Mouse (Mus musculus): Measurements from ENCODE around the gene Fyttd1.
"Not testable (repeated sequence)": the region's sequence is repeated elsewhere in the genome, so short reads cannot be mapped to it uniquely, and the experiment has no call there.

The Fyttd1 gene

GRCm38 (mm10) chr16:32877343-32878156 is at the start of gene Fyttd1, which contains the start of gene Rubcn:
Fyttd1 (plus strand) TSS chr16:32877500.
Rubcn (minus strand) TSS chr16:32877766.
- DNase-seq (ENCODE audit: low spot score in 2 of 2), result peak; percentile 93 to 94

- no peak for DNase-seq (ENCODE audit: low spot score in 2 of 2)
Observed at GRCm38 (mm10) chr16:32829104-32829503, 48.2 kb upstream of the Fyttd1 start.

- no peak for DNase-seq (ENCODE audit: low spot score in 2 of 2)
Observed at GRCm38 (mm10) chr16:32831501-32831900, 45.8 kb upstream of the Fyttd1 start.

- DNase-seq (ENCODE audit: low spot score in 2 of 2), result no peak
Observed at GRCm38 (mm10) chr16:32847103-32847502, 30.2 kb upstream of the Fyttd1 start.

- DNase-seq (ENCODE audit: low spot score in 2 of 2), result no peak
Observed at GRCm38 (mm10) chr16:32849042-32849830, 28.1 kb upstream of the Fyttd1 start.

- no peak for DNase-seq (ENCODE audit: low spot score in 2 of 2)
Observed at GRCm38 (mm10) chr16:32853492-32854049, 23.7 kb upstream of the Fyttd1 start.

- no peak for DNase-seq (ENCODE audit: low spot score in 2 of 2)
Observed at GRCm38 (mm10) chr16:32854050-32854571, 23.2 kb upstream of the Fyttd1 start.

- no peak for DNase-seq (ENCODE audit: low spot score in 2 of 2)
Observed at GRCm38 (mm10) chr16:32856751-32857150, 20.5 kb upstream of the Fyttd1 start.

GRCm38 (mm10) chr16:32858356-32858755 is 18.9 kb upstream of the Fyttd1 start:
- DNase-seq (ENCODE audit: low spot score in 2 of 2), result no peak

- DNase-seq (ENCODE audit: low spot score in 2 of 2), result no peak
Observed at GRCm38 (mm10) chr16:32858771-32859636, 18.3 kb upstream of the Fyttd1 start.

GRCm38 (mm10) chr16:32861813-32862385 is 15.4 kb upstream of the Fyttd1 start:
- DNase-seq (ENCODE audit: low spot score in 2 of 2), result peak in 1 of 2 experiments; percentile 35

- peak; percentile 69 to 72 for DNase-seq (ENCODE audit: low spot score in 2 of 2)
Observed at GRCm38 (mm10) chr16:32865401-32865800, 11.9 kb upstream of the Fyttd1 start.

GRCm38 (mm10) chr16:32866713-32867112 is 10.6 kb upstream of the Fyttd1 start:
- DNase-seq (ENCODE audit: low spot score in 2 of 2), result peak; percentile 49 to 59

GRCm38 (mm10) chr16:32867919-32868552 is 9.3 kb upstream of the Fyttd1 start:
- peak; percentile 92 to 93 for DNase-seq (ENCODE audit: low spot score in 2 of 2)

- no peak for DNase-seq (ENCODE audit: low spot score in 2 of 2)
Observed at GRCm38 (mm10) chr16:32870231-32870630, 7.1 kb upstream of the Fyttd1 start.

GRCm38 (mm10) chr16:32873366-32873765 is 3.9 kb upstream of the Fyttd1 start:
- peak; percentile 48 to 54 for DNase-seq (ENCODE audit: low spot score in 2 of 2)

GRCm38 (mm10) chr16:32875281-32875680 is 2.0 kb upstream of the Fyttd1 start:
- DNase-seq (ENCODE audit: low spot score in 2 of 2), result not testable (repeated sequence)

- no peak for DNase-seq (ENCODE audit: low spot score in 2 of 2)
Observed at GRCm38 (mm10) chr16:32875847-32876246, 1.5 kb upstream of the Fyttd1 start.

- DNase-seq (ENCODE audit: low spot score in 2 of 2), result no peak
Observed at GRCm38 (mm10) chr16:32876831-32877230, 469 bp upstream of the Fyttd1 start.

GRCm38 (mm10) chr16:32878157-32878598 is 878 bp downstream of the Fyttd1 start:
- no peak for DNase-seq (ENCODE audit: low spot score in 2 of 2)
